Mouse (Mus musculus) hematopoietic stem cell, adult 5-6 weeks (primary cell): ENCODE measurements around the gene Kcnt2. TPM values are rescaled to one million over a fixed set of nuclear protein-coding genes. Genes with fewer than 3 reads are reported as not detected.

ENCODE experiments used
- ATAC-seq, 2 experiments: fragments of 125-278 bp in 1 of 2; replicated peaks in 1 of 2; 2 replicates each; pipeline ENCODE4 v1.8.0; 2016 to 2017; ENCODE audit warnings: inconsistent platforms in 2 of 2, mild to moderate bottlenecking in 2 of 2, moderate number of reproducible peaks in 2 of 2, low read depth in 1 of 2, moderate TSS enrichment in 1 of 2; ENCODE audit not compliant: low FRiP score in 2 of 2, poor library complexity in 2 of 2, severe bottlenecking in 2 of 2, insufficient read depth in 1 of 2, low TSS enrichment in 1 of 2
- total RNA-seq: library from RNA; stranded (forward); fragments of 172-1452, 232-1000 nt; gene quantifications from 2 replicates; pipeline ENCODE4 v1.2.3, GENCODE M21; 2017

The Kcnt2 gene
- total RNA-seq, 1 experiment from 2014 or later: not detected

GRCm38 (mm10) chr1:140588302-140588701 is 342.3 kb downstream of the Kcnt2 start:
- no peak for ATAC-seq

GRCm38 (mm10) chr1:140608765-140609297 is 362.9 kb downstream of the Kcnt2 start:
- ATAC-seq: no peak

GRCm38 (mm10) chr1:140613101-140613500 is 367.1 kb downstream of the Kcnt2 start:
- no peak for ATAC-seq

GRCm38 (mm10) chr1:140614840-140615239 is 368.9 kb downstream of the Kcnt2 start:
- no peak for ATAC-seq

GRCm38 (mm10) chr1:140618164-140618563 is 372.2 kb downstream of the Kcnt2 start:
- no peak for ATAC-seq

GRCm38 (mm10) chr1:140624918-140625317 is 379.0 kb downstream of the Kcnt2 start:
- ATAC-seq: no peak

- no peak for ATAC-seq
Measured at GRCm38 (mm10) chr1:140659607-140660340, 413.8 kb downstream of the Kcnt2 start.

- ATAC-seq: no peak
Measured at GRCm38 (mm10) chr1:140660751-140661403, 414.9 kb downstream of the Kcnt2 start.

GRCm38 (mm10) chr1:140661404-140661787 is 415.4 kb downstream of the Kcnt2 start:
- peak in 1 of 2 experiments; percentile 60; a peak in 1 of 4 replicates for ATAC-seq

Other genes starting within 250 kb of the Kcnt2 start
- gene Cfh, start 62.4 kb upstream of the Kcnt2 start, total RNA-seq: 0.81 TPM in 1 of 2 replicates, not detected in the other